Mouse (Mus musculus) bone marrow, adult 2 months (tissue): Measurements from ENCODE around the gene Tpsab1.

ENCODE experiments used
- CTCF ChIP-seq: fragments of 200-500 bp; IDR thresholded peaks from 2 replicates; pipeline ENCODE4 v1.5.1; 2011; ENCODE audit warnings: low read length, control low read depth; ENCODE audit not compliant: control insufficient read depth, insufficient read depth
- POLR2A ChIP-seq: fragments of 200-500 bp; IDR thresholded peaks from 2 replicates; pipeline ENCODE4 v1.6.1; 2011; ENCODE audit warnings: low read depth, mild to moderate bottlenecking, control low read depth, low read length, borderline replicate concordance; ENCODE audit not compliant: control insufficient read depth

- no peak for TF ChIP-seq CTCF
- no peak for TF ChIP-seq POLR2A
Observed at GRCm38 (mm10) chr17:25340003-25340402, 5.4 kb downstream of the Tpsab1 start.
